Mouse (Mus musculus): ENCODE measurements around the gene Cep135. TPM values are rescaled to one million over a fixed set of nuclear protein-coding genes. Genes with fewer than 3 reads are reported as not detected.

Cep135 gene
- total and polyA plus RNA-seq, 2 experiments, result 0.62 to 3.0 TPM

GRCm38 (mm10) chr5:76574251-76574650 is 14.2 kb upstream of the Cep135 start:
- no peaks in the 10 kb centered on the region for H3K79me2 ChIP-seq (ENCODE audit: control insufficient read depth, insufficient read depth, low read length)
- no peak overlapping the region for H3K27ac ChIP-seq (replicated peaks; ENCODE audit: insufficient read depth, low read depth, low read length)
- H3K4me1 ChIP-seq (ENCODE audit: control insufficient read depth, insufficient read depth, low read length), result no peaks in the 10 kb centered on the region
- TF ChIP-seq CTCF (IDR thresholded peaks at IDR 0.05; ENCODE audit: low read depth, low read length) (no peak), POLR2A (IDR thresholded peaks at IDR 0.05; ENCODE audit: extremely low read depth, insufficient read depth, low read length) (no peak)
- H3K9ac ChIP-seq (ENCODE audit: low read depth, low read length), result no peak overlapping the region
- H3K36me3 ChIP-seq (ENCODE audit: control insufficient read depth, insufficient read depth, low read length), result peaks cover 14% of the 10 kb centered on the region; the same call in 1 of the 2 replicates
- 73% methylated on average over 7 of the region's 7 CpGs for WGBS
- H3K27me3 ChIP-seq (ENCODE audit: control insufficient read depth, insufficient read depth, low read length), result no peaks in the 10 kb centered on the region
- no peak for DNase-seq (ENCODE audit: extremely low read depth, low read depth, low spot score)
- no peak overlapping the region for H3K4me3 ChIP-seq (ENCODE audit: insufficient read depth, low read depth, low read length)

DNA sequence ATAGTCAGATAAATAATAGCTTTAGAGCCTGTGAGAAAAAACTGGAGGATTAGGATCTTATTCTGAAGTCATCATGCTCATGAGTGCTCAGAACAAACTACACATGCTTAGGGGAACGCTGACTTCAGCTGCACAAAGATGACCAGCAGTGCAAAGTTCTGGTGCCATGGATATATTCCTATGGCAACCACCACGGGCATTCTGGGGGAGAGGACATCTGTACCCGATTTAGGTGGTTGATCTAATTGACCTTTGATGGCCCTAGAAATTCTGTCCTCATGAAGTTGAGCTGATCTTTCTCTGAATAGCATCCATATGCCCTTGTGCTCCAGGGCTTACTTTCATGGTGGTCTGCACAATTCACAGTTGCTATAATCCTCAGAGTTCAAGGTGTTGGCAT is 11.5 kb upstream of the Cep135 start:
- Histone ChIP-seq H3K27me3 (ENCODE audit: control insufficient read depth, insufficient read depth, low read length) (no peaks in the 10 kb centered on the region), H3K79me2 (ENCODE audit: control insufficient read depth, insufficient read depth, low read length) (no peaks in the 10 kb centered on the region), H3K4me3 (ENCODE audit: insufficient read depth, low read depth, low read length) (no peak overlapping the region), H3K4me1 (ENCODE audit: control insufficient read depth, insufficient read depth, low read length) (no peaks in the 10 kb centered on the region), H3K36me3 (ENCODE audit: control insufficient read depth, insufficient read depth, low read length) (no peaks in the 10 kb centered on the region), H3K9ac (ENCODE audit: low read depth, low read length) (no peak overlapping the region), H3K27ac (replicated peaks; ENCODE audit: insufficient read depth, low read depth, low read length) (no peak overlapping the region)
- 88% methylated on average over 3 of the region's 3 CpGs for WGBS
- TF ChIP-seq CTCF (IDR thresholded peaks at IDR 0.05; ENCODE audit: low read depth, low read length), result no peak
- TF ChIP-seq POLR2A (IDR thresholded peaks at IDR 0.05; ENCODE audit: extremely low read depth, insufficient read depth, low read length), result no peak
- DNase-seq (ENCODE audit: extremely low read depth, low read depth, low spot score), result no peak

DNA sequence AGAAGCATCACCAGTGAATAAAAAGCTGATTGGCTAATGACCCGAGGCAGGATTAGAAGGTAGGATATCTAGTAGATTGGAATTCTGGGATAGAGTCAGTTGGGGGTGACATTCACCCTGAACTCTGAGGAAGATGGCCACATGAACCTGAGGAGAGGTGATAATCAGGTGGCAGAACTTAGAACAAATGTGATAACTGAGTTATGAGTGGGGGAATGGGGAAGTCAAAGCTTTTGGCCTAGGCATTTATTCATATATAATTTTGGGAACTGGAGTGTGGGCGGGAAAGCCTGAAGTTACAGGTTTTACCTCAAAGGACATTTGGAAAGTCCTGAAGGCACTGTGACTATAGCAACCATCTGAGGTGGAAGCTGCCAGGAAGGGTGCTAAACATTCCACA is 3.1 kb upstream of the Cep135 start:
- no peaks in the 10 kb centered on the region for H3K36me3 ChIP-seq (ENCODE audit: control insufficient read depth, insufficient read depth, low read length)
- H3K4me1 ChIP-seq (ENCODE audit: control insufficient read depth, insufficient read depth, low read length), result no peaks in the 10 kb centered on the region
- TF ChIP-seq POLR2A (IDR thresholded peaks at IDR 0.05; ENCODE audit: extremely low read depth, insufficient read depth, low read length) (no peak), CTCF (IDR thresholded peaks at IDR 0.05; ENCODE audit: low read depth, low read length) (no peak)
- no peaks in the 10 kb centered on the region for H3K79me2 ChIP-seq (ENCODE audit: control insufficient read depth, insufficient read depth, low read length)
- H3K27ac ChIP-seq (replicated peaks; ENCODE audit: insufficient read depth, low read depth, low read length), result no peak overlapping the region
- no peaks in the 10 kb centered on the region for H3K27me3 ChIP-seq (ENCODE audit: control insufficient read depth, insufficient read depth, low read length)
- DNase-seq (ENCODE audit: extremely low read depth, low read depth, low spot score), result no peak
- 86% methylated on average over 2 of the region's 2 CpGs for WGBS
- no peak overlapping the region for H3K9ac ChIP-seq (ENCODE audit: low read depth, low read length)
- H3K4me3 ChIP-seq (ENCODE audit: insufficient read depth, low read depth, low read length), result no peak overlapping the region

- peak; percentile 26 for DNase-seq (ENCODE audit: extremely low read depth, low read depth, low spot score)
These were observed 813 bp downstream of the Cep135 start for GRCm38 (mm10) chr5:76589311-76589710.

DNA sequence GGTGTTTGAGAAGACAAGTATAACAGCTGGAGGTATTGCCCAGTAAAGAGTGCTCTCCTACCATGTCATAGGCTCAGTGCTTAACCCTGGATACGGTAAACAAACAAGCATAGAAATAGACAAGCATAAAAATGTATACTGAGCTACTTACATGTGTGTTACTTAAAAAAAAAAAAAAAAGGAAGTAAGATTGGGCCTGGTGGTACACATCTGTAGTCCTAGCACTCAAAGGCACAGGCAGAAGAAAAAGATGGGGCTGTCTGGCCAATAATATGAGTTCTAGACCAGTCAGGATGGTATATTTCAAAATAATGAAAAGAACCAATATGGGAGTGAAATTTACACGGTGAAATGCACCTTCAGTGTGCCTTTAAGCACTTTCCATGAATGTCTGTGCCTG is 1.5 kb downstream of the Cep135 start:
- Histone ChIP-seq H3K4me3 (ENCODE audit: insufficient read depth, low read depth, low read length) (no peak overlapping the region), H3K79me2 (ENCODE audit: control insufficient read depth, insufficient read depth, low read length) (no peaks in the 10 kb centered on the region), H3K4me1 (ENCODE audit: control insufficient read depth, insufficient read depth, low read length) (no peaks in the 10 kb centered on the region), H3K36me3 (ENCODE audit: control insufficient read depth, insufficient read depth, low read length) (peaks cover 11% of the 10 kb centered on the region), H3K27ac (replicated peaks; ENCODE audit: insufficient read depth, low read depth, low read length) (no peak overlapping the region), H3K27me3 (ENCODE audit: control insufficient read depth, insufficient read depth, low read length) (no peaks in the 10 kb centered on the region), H3K9ac (ENCODE audit: low read depth, low read length) (no peak overlapping the region)
- WGBS, result 80% methylated on average over 2 of the region's 2 CpGs
- TF ChIP-seq POLR2A (IDR thresholded peaks at IDR 0.05; ENCODE audit: extremely low read depth, insufficient read depth, low read length) (no peak), CTCF (IDR thresholded peaks at IDR 0.05; ENCODE audit: low read depth, low read length) (no peak)
- DNase-seq (ENCODE audit: extremely low read depth, low read depth, low spot score), result no peak

More at GRCm38 (mm10) chr5:76589311-76589710, 813 bp downstream of the Cep135 start:
- no peaks in the 10 kb centered on the region for H3K4me1 ChIP-seq (ENCODE audit: control insufficient read depth, insufficient read depth, low read length)
- no peak for TF ChIP-seq CTCF (IDR thresholded peaks at IDR 0.05; ENCODE audit: low read depth, low read length)
- no peak for TF ChIP-seq POLR2A (IDR thresholded peaks at IDR 0.05; ENCODE audit: extremely low read depth, insufficient read depth, low read length)
- peak overlapping the region; percentile 91 for H3K4me3 ChIP-seq (ENCODE audit: insufficient read depth, low read depth, low read length)
- 11% methylated on average over 7 of the region's 7 CpGs for WGBS
- H3K27me3 ChIP-seq (ENCODE audit: control insufficient read depth, insufficient read depth, low read length), result no peaks in the 10 kb centered on the region
- H3K9ac ChIP-seq (ENCODE audit: low read depth, low read length), result peak overlapping the region; percentile 91
- peaks cover 7% of the 10 kb centered on the region; the same call in 1 of the 2 replicates for H3K36me3 ChIP-seq (ENCODE audit: control insufficient read depth, insufficient read depth, low read length)
- no peaks in the 10 kb centered on the region for H3K79me2 ChIP-seq (ENCODE audit: control insufficient read depth, insufficient read depth, low read length)
- H3K27ac ChIP-seq (replicated peaks; ENCODE audit: insufficient read depth, low read depth, low read length), result peak overlapping the region; percentile 53

GRCm38 (mm10) chr5:76591885-76592284 is 3.4 kb downstream of the Cep135 start:
- H3K36me3 ChIP-seq (ENCODE audit: control insufficient read depth, insufficient read depth, low read length), result peaks cover 23% of the 10 kb centered on the region
- no peak for TF ChIP-seq CTCF (IDR thresholded peaks at IDR 0.05; ENCODE audit: low read depth, low read length)
- no peak for TF ChIP-seq POLR2A (IDR thresholded peaks at IDR 0.05; ENCODE audit: extremely low read depth, insufficient read depth, low read length)

More at GRCm38 (mm10) chr5:76591885-76592284, 3.4 kb downstream of the Cep135 start:
- WGBS, result 73% methylated on average over 9 of the region's 9 CpGs
- H3K4me1 ChIP-seq (ENCODE audit: control insufficient read depth, insufficient read depth, low read length), result no peaks in the 10 kb centered on the region
- no peak overlapping the region for H3K27ac ChIP-seq (replicated peaks; ENCODE audit: insufficient read depth, low read depth, low read length)
- H3K4me3 ChIP-seq (ENCODE audit: insufficient read depth, low read depth, low read length), result no peak overlapping the region
- no peak for DNase-seq (ENCODE audit: extremely low read depth, low read depth, low spot score)
- no peaks in the 10 kb centered on the region for H3K27me3 ChIP-seq (ENCODE audit: control insufficient read depth, insufficient read depth, low read length)
- H3K79me2 ChIP-seq (ENCODE audit: control insufficient read depth, insufficient read depth, low read length), result no peaks in the 10 kb centered on the region
- no peak overlapping the region for H3K9ac ChIP-seq (ENCODE audit: low read depth, low read length)
